Mouse (Mus musculus) neural tube, embryonic 10.5 days (tissue): ENCODE results near the gene Rbm14.

Source experiments
- DNase-seq: peaks from one replicate; pipeline ENCODE4 v3.0.0-alpha.2; 2017; ENCODE audit warnings: low spot score; ENCODE audit errors: extremely low spot score

The Rbm14 gene

DNA sequence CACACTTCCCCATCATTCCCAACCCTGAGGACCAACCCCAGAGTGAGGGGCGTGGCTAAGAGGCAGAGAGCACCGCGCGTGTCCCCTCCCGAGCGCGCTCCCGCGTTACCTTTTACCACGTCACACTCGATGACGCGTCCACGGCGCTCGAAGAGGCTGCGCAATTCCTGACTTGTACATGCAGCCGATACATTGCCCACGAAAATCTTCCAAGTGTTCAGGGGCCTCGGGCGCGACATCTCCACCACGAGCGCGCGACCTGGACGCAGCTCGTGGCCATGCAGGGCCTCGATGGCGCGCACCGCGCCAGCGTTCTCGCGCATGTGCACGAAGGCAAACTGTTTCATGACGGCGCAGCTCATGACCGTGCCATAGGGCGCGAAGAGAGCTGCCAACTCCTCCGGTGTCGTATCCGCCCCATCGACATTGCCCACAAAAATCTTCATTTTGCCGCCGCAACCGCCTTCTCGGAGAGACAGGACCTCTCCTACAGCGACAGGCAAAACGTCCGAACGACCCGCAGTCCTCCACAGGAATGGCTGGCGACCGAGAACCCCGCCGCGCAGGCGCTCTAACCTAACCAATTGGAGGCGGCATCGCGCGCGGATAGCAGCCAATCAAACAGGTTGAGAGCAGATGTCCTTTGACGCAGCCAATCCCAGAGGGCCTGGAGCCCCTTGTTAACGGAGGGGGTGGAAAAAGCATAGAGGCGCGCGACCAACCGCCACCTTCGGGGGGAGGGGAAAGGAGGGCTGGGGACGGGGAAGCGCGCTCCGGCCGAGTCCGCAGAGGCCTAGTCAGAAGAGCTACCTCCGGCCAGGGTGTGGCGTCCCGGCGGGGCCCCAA is at the start of gene Rbm14, which contains the start of gene Gm21992:
Gene Rbm14, minus strand, starts transcription at position 572 of the 846 bp plus-strand sequence.
Gene Gm21992, minus strand, starts transcription at position 550 of the 846 bp plus-strand sequence.
- peak; percentile 97 for DNase-seq

DNA sequence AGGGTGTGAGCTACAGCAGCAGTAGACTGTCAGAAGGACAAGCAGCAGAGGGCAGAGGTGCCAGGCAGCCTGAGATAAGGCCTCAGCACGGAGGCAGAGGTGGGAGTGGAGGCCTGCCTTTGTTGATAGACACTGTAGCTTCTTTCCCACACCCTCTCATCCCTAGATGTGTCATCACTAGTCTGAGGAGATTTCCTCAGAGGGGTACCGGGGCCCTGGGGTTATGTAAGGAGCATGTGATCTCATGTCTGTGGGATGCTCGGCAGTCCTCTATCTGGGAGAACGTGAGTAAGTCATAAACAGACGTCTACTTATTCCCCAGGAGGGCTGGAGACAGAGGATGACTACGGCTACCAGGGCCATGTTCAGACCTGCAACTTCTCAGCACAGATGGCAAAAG is 47.6 kb upstream of the Rbm14 start:
- no peak for DNase-seq

GRCm38 (mm10) chr19:4855951-4856350 is 44.5 kb upstream of the Rbm14 start:
- no peak for DNase-seq

DNA sequence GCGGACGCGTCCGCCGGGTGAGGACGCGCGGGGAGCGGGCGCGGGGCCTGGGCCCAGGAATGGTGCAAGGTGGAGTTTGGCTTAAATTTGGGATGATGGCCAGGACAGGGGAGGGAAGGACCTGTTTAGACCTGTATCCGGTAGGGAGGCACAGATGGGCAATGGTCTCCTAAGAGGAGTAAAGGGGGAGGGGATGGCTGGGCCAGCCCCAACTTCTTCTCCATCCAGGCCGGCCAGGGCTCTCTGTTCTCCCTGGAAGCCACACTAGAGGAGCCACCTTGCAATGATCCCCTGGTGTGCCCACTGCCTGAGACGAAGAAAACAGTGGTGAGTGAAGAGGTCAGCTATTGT is 44.0 kb upstream of the Rbm14 start:
- no peak for DNase-seq

DNA sequence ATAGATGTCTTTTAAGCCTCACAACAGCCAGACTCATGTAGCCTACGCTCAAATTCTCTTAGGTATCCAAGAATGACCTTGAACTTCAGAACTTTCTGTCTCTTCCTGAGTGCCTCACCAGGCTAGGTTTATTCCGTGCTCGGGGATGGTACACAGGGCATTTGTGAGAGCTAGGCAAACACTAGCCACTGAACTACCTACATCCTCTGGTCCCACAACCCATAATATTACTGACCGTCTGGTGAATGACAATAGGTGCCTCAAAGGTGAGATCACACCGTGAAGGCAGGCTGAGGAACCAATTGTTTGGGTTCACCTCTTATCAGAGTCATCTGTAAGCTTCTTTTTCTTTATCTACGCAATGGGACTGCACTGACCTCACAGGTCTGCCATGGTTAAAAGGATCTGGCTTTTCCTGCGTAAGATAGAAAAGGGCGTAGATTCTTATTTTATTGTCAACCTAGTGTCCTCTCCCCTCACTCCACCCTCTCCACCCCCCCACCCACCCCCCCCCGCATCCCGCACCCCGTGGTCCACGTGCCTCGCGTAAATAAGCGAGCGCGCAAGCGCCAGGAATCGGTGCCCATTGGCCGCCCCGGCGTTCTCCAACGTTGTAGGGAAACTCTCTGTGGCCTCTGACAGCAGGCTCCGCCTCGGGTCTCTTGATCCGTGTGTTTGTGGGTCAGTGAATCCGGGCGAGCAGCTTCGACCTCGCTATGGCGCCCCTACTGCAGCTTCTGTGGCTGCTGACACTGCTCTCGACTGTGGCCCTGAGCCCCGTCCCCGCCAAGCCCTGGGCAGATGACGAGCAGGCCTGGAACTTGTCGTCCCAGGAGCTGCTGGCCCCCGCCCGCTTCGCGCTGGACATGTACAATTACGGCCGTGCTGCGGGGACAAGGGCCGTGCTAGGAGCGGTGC is 43.4 kb upstream of the Rbm14 start, which contains the start of gene Ctsf:
Gene Ctsf, plus strand, starts transcription at position 579 of the 918 bp plus-strand sequence.
- peak; percentile 83 for DNase-seq

GRCm38 (mm10) chr19:4850281-4850680 is 38.8 kb upstream of the Rbm14 start:
- DNase-seq, result no peak

- DNase-seq, result no peak
Observed at GRCm38 (mm10) chr19:4849800-4850199, 38.4 kb upstream of the Rbm14 start.

DNA sequence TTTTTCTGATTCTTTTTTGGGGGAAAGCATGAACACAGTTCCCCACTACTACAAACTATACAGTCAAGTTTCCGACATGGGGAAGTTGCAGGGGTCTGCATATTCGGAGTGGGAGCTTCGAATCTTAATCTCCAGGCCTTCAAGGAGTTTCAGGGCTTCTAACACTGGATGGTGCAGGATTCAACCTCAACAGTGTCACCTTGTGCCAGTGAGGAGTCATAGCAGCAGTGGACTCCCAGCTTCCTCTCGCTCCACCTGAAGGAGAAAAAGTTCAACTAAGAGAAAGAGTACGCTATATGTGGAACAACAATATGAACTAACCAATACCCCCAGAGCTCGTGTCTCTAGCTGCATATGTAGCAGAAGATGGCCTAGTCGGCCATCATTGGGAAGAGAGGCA is 36.1 kb upstream of the Rbm14 start:
- DNase-seq, result no peak

- DNase-seq, result no peak
Observed at GRCm38 (mm10) chr19:4845846-4846245, 34.4 kb upstream of the Rbm14 start.

DNA sequence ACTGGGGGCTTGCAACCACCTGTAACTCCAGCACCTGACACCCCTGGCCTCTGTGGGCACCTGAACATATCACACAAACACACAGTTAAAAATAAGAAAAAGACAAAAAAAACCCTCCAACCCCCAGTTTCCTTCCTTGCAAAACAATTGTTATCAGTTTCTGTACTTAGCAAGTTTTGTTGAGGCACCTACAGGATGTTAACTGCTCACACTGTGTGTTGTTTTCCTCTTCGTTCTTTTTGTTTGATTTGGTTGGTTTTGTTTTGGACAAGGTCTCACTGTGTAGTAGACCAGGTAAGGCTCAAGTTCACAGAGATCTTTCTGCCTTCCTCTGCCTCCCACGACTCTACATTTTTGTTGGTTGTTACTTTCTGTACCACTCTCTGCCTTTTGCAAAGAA is 31.2 kb upstream of the Rbm14 start:
- no peak for DNase-seq

- DNase-seq, result no peak
Observed at GRCm38 (mm10) chr19:4840848-4841247, 29.4 kb upstream of the Rbm14 start.

- DNase-seq, result peak; percentile 92
Observed at GRCm38 (mm10) chr19:4839149-4839548, 27.7 kb upstream of the Rbm14 start, which contains the start of the genes Ccs and Ccdc87. Gene Ccs (minus strand): TSS chr19:4839332. Gene Ccdc87 (plus strand): TSS chr19:4839366.

DNA sequence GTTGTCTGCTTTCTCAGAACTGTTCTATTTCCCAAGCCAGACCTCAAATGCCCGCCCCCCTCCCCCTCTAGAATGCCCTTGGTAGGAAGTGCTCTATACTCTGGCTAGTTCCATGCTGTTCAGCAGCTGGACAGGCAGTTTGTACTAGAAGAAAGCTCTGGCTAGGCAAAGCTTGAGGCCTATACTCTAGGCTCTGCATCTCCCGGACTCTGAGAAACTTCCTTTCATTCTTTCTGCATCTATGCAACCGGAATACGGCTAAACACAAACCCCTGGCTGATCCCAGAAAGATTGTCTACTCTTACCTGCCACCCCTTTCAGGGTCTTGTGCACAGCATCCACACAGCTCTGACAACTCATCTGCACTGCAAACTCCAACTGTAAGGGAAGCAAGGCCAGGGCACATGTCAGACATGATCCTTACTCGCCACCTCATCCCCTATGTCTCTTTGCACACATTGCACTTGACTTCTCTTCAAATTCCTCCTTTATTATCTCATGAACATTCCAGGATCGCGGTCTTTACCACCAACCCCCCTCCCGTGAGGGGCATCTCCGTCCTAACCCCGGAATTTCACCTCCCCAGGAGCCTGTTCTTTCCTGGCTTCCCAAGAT is 27.2 kb upstream of the Rbm14 start:
- no peak for DNase-seq

GRCm38 (mm10) chr19:4837049-4837448 is 25.6 kb upstream of the Rbm14 start:
- no peak for DNase-seq

GRCm38 (mm10) chr19:4836096-4836495 is 24.7 kb upstream of the Rbm14 start:
- DNase-seq, result no peak

DNA sequence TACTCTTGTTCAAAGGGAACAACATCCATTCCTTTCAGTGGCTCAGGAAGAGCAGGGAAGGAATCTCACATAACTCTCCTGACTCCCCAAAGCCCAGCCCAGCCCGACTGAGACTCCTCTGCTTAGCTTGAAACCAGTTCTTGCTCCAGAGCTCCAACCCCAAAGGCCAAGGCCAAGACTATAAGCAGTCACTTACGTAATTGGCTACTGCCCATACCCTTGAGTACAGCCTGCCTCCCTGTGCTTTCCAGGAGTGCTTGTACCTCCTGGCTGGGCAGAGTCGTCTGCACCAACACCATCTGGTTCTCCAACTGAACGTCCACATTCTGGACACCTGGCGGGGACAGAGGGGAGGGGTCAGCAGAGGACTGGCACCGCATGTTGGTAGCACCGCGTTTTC is 22.5 kb upstream of the Rbm14 start:
- no peak for DNase-seq

GRCm38 (mm10) chr19:4829156-4829555 is 17.7 kb upstream of the Rbm14 start:
- no peak for DNase-seq

- no peak for DNase-seq
Observed at GRCm38 (mm10) chr19:4828444-4829114, 17.1 kb upstream of the Rbm14 start.

GRCm38 (mm10) chr19:4820678-4821303 is 9.4 kb upstream of the Rbm14 start:
- no peak for DNase-seq

- DNase-seq, result no peak
Observed at GRCm38 (mm10) chr19:4817182-4817835, 5.9 kb upstream of the Rbm14 start.
